Mouse (Mus musculus) stomach, embryonic 14.5 days (tissue): ENCODE results near the gene Sipa1l1. TPM values are rescaled to one million over a fixed set of nuclear protein-coding genes. Genes with fewer than 3 reads are reported as not detected.

Experiments
- ATAC-seq: fragments of 200-750 bp; cut with Nextera tagmentation; 2 replicates; pipeline ENCODE4 v1.8.0; 2017; ENCODE audit warnings: low read depth, moderate TSS enrichment; ENCODE audit not compliant: insufficient number of reproducible peaks, insufficient read depth, low FRiP score
- H3K27ac ChIP-seq: fragments of 300-500 bp; sonication (generic); 2 replicates; pipeline ENCODE4 v1.5.1; 2014; ENCODE audit warnings: mild to moderate bottlenecking, low read length, moderate library complexity, mixed read lengths
- H3K27me3 ChIP-seq: fragments of 300-500 bp; sonication (generic); 2 replicates; pipeline ENCODE4 v1.6.1; 2014; ENCODE audit warnings: low read length, control low read depth, mixed read lengths; ENCODE audit not compliant: control insufficient read depth, insufficient read depth
- H3K36me3 ChIP-seq: fragments of 300-500 bp; sonication (generic); 2 replicates; pipeline ENCODE4 v1.6.1; 2014; ENCODE audit warnings: mild to moderate bottlenecking, control low read depth, low read length, moderate library complexity, mixed read lengths; ENCODE audit not compliant: control insufficient read depth, insufficient read depth
- H3K4me1 ChIP-seq: fragments of 300-500 bp; sonication (generic); 2 replicates; pipeline ENCODE4 v1.6.1; 2014; ENCODE audit warnings: low read length, control low read depth, mixed read lengths; ENCODE audit not compliant: control insufficient read depth, insufficient read depth
- H3K4me2 ChIP-seq: fragments of 300-500 bp; sonication (generic); replicated peaks from 2 replicates; pipeline ENCODE4 v1.6.1; 2014; ENCODE audit warnings: low read depth, low read length, control low read depth
- H3K4me3 ChIP-seq: fragments of 300-500 bp; sonication (generic); 2 replicates; pipeline ENCODE4 v1.5.1; 2014; ENCODE audit warnings: low read depth, low read length, control low read depth
- H3K9ac ChIP-seq: fragments of 300-500 bp; sonication (generic); replicated peaks from 2 replicates; pipeline ENCODE4 v1.6.1; 2014; ENCODE audit warnings: low read depth, mild to moderate bottlenecking, control low read depth, low read length, moderate library complexity, mixed read lengths
- H3K9me3 ChIP-seq: fragments of 300-500 bp; sonication (generic); 2 replicates; pipeline ENCODE4 v1.6.1; 2016; ENCODE audit warnings: low read depth, low read length, control low read depth; ENCODE audit not compliant: control insufficient read depth
- WGBS: fragments of 180-500 bp; shearing (Covaris S2); extraction: QIAGEN DNeasy Blood & Tissue Kit; methylation state at CpG from one replicate; pipeline ENCODE4 v1.1.7; 2014; 5-methylcytosine and 5-hydroxymethylcytosine counted together
- polyA plus RNA-seq: library from polyadenylated mRNA; unstranded; fragments of >200 nt; fragmentation: Nextera tagmentation; extraction: Ambion mirVana; gene quantifications from 2 replicates; pipeline ENCODE4 v1.2.1, GENCODE M21; 2014

Gene Sipa1l1
- polyA plus RNA-seq, 1 experiment from 2014 or later: 44.0 TPM

DNA sequence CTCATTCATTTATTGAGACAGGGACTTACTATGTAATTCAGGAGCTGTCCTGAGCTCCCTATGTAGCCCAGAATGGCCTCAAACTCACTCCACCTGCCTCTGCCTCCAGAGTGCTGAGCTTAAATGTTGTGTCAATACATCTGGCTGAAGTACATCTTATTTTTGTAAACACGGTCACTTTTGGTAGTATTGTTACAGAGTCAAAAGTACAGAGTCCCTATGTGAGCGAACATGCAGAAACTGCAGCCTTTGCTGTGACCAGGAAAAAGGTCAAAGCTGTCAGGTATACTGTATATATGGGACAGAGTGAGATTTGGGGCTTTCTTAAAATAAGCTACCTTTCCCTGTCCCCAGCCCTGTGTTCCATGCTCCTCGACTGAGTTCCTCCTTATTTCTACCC lies 17.6 kb downstream of the Sipa1l1 start:
- Histone ChIP-seq H3K27me3 (no peaks in the 10 kb centered on the region), H3K9ac (no peak overlapping the region), H3K4me1 (peaks cover 39% of the 10 kb centered on the region), H3K9me3 (no peaks in the 10 kb centered on the region), H3K27ac (no peak overlapping the region), H3K4me2 (no peak overlapping the region), H3K4me3 (no peak overlapping the region), H3K36me3 (no peaks in the 10 kb centered on the region)
- WGBS: 68% methylated on average over 3 of the region's 3 CpGs
- no peak for ATAC-seq

DNA sequence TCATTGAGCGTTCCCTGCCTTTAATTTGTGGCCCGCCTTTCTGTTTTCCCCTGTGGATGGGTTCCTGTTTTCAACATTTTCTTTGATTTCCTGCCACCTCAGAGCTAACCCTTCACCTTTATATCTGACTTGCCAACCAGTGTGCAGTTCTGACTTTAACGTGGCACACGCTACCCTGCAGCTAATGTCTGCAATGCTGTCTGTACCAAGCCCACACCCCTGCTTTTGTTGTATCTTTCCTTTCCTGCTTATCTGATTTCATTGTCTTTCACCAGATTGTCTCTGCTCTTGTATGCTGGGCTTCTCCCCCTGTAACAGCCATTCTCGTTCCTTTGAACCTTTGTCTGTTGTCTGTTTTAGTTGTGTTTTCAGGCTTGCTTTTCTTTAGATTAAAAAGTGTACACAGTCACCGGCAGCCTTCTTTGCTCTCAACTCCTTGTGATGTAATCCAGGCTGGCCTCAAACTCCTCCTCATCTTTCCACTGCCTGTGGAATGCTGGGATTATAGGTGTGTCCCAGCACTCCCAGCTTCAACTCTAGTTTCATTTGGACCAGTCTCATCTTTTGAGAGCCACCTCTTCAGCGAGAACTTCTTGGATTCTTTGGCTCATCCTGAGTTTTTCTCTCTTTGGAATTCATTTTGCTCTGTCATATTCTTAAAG lies 18.2 kb downstream of the Sipa1l1 start:
- H3K4me1 ChIP-seq: peaks cover 45% of the 10 kb centered on the region
- WGBS: 57% methylated on average over 7 of the region's 7 CpGs
- ATAC-seq: no peak

DNA sequence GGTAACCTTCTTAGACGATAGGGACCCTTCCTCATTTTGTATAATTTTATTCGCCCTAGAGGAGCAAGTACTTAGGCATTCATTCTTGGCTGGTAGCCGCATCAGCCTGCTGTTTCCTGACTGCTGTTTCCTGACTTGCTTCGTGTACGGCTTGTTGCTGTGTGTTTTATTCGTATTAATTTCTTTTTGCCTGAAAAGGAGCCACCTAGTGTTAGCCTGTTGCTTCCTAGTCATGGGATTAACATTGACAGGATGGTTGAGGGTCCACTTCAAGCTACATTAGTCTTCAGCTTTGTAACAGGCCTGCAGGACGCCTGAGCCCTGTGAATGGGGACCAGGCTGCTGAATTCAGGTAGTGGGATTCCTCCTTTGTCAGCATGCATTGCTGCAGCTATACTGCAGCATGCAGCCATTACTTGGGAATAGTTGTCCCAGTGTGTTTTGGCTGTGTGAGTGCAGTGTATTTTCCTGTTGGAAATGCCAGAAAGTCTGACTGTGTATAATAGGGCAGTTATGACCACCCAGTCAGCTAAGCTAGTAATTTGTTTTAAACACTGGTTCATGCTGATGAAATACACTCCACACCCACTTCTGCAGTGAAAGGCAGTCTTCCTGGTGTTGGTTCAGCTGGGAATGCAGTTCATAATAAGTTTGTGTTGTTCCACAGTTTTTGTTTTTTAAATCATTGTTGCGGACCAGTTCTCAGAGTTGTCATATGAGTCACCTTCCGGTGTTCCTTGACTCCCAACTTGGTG lies 19.4 kb downstream of the Sipa1l1 start:
- Histone ChIP-seq H3K9me3 (no peaks in the 10 kb centered on the region), H3K9ac (no peak overlapping the region), H3K36me3 (no peaks in the 10 kb centered on the region), H3K27ac (peak overlapping the region; percentile 64; the same call in 1 of the 2 replicates), H3K27me3 (no peaks in the 10 kb centered on the region), H3K4me3 (no peak overlapping the region), H3K4me2 (no peak overlapping the region), H3K4me1 (peaks cover 50% of the 10 kb centered on the region)
- 48% methylated on average over 9 of the region's 9 CpGs for WGBS
- no peak; the same call in 1 of the 2 replicates for ATAC-seq

More for the DNA sequence above, 18.2 kb downstream of the Sipa1l1 start:
- no peak overlapping the region for H3K4me2 ChIP-seq
- peak overlapping the region; percentile 58; the same call in 1 of the 2 replicates for H3K27ac ChIP-seq
- no peak overlapping the region for H3K4me3 ChIP-seq
- no peaks in the 10 kb centered on the region for H3K9me3 ChIP-seq
- H3K9ac ChIP-seq: no peak overlapping the region
- no peaks in the 10 kb centered on the region for H3K27me3 ChIP-seq
- no peaks in the 10 kb centered on the region for H3K36me3 ChIP-seq

DNA sequence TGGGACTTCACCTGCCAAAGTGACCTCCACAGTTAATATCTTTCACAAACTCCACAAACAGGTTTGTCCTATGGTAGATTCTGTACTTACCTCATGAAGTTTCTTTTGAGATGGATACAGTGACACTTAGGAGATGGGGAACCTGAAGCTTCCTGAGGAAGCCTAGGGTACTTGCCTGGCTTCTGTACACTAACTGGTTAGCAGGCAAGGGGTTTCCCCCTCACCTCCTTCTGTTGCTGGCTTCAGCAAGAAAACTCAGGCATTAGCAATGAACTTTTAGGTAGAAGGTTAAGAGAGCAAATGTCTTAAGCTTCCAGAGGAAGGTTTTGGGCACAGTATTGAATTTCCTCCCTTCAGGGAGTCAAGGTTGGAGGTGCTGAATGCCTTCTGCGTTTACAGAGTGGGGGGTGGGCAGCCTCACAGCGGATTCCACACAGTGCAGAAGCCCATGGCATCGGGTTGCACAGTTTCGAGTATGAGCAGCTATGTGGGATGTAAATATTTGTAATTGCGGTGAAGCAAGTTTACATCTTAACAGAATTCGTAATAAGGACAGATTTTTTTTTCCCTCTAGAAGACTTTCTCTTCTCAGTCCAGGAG lies 20.1 kb downstream of the Sipa1l1 start:
- Histone ChIP-seq H3K36me3 (no peaks in the 10 kb centered on the region), H3K4me2 (peak overlapping the region; percentile 10), H3K9ac (no peak overlapping the region), H3K4me1 (peaks cover 50% of the 10 kb centered on the region), H3K9me3 (no peaks in the 10 kb centered on the region), H3K27me3 (no peaks in the 10 kb centered on the region), H3K27ac (peak overlapping the region; percentile 56), H3K4me3 (no peak overlapping the region)
- WGBS: 9% methylated on average over 6 of the region's 6 CpGs
- ATAC-seq: no peak

DNA sequence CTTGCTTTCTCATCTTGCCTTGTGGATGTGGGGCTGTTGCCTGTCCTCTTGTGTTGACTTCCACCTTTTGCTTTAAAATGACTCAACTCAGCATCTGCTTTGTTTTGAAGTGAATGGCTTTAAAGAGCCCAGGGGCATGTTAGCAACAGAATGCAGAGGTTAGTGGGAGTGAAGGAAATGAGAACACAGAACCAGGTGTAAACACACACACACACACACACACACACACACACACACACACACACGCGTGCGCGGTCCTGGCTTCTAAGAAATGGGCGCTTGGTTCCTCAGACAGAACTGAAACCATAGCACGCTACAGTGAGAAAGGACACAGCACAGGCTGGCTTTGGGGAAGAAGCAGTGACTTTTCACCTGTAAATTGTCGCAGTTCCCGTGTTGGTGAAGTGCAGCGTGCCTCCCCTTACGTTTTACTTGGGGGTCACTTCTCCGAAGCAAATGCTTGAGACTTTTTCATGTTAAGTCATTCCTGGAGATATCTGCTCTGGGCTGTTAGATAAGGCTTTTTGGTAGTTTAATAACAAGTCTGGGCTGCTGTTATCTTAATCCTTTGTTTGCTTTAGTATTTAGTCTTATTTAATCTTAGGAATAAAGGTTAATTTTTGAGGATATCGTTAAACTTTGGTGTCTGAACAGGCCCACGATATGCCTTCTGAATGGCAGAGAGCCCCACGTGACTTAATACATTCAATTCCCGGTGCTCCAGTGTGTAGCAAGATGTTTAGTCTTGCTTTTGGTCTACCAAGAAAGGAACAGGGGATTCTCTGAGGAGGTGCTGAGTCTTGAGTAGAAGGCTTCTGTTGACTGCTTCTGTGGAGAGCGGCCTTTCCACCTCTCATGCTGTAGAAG lies 20.8 kb downstream of the Sipa1l1 start:
- no peak overlapping the region for H3K4me3 ChIP-seq
- H3K27ac ChIP-seq: peak overlapping the region; percentile 56
- peaks cover 50% of the 10 kb centered on the region for H3K4me1 ChIP-seq
- no peak overlapping the region for H3K9ac ChIP-seq
- H3K36me3 ChIP-seq: no peaks in the 10 kb centered on the region
- H3K27me3 ChIP-seq: no peaks in the 10 kb centered on the region
- 51% methylated on average over 16 of the region's 16 CpGs for WGBS
- H3K4me2 ChIP-seq: 0 out of 2 replicates have a peak overlapping the region, but pooled peaks have one; percentile 10
- no peaks in the 10 kb centered on the region for H3K9me3 ChIP-seq
- ATAC-seq: peak; percentile 26; the same call in 1 of the 2 replicates

DNA sequence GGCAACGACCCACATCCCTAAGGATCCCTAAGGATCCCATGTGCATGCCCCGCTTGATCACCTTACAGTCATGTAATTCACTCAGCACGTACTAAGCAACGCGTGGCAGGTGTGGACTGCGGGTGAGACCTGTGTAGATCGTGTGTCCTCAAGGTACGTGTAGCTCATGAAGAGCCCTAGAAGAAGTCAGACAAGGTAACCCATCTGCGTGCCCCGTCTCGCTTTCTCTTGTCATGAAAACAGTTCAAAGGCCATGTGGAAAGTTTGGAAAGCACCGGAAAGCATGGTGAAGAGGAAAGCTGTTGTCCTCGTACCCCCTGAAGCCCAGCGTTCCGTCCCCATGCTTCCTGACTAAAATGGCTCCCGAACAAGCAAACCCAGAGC lies 21.5 kb downstream of the Sipa1l1 start:
- ATAC-seq: no peak
- Histone ChIP-seq H3K9ac (no peak overlapping the region), H3K36me3 (no peaks in the 10 kb centered on the region), H3K4me2 (0 out of 2 replicates have a peak overlapping the region, but pooled peaks have one; percentile 7), H3K27ac (no peak overlapping the region; the same call in 1 of the 2 replicates), H3K9me3 (no peaks in the 10 kb centered on the region), H3K4me3 (no peak overlapping the region), H3K4me1 (peaks cover 50% of the 10 kb centered on the region), H3K27me3 (no peaks in the 10 kb centered on the region)
- WGBS: 92% methylated on average over 16 of the region's 16 CpGs

DNA sequence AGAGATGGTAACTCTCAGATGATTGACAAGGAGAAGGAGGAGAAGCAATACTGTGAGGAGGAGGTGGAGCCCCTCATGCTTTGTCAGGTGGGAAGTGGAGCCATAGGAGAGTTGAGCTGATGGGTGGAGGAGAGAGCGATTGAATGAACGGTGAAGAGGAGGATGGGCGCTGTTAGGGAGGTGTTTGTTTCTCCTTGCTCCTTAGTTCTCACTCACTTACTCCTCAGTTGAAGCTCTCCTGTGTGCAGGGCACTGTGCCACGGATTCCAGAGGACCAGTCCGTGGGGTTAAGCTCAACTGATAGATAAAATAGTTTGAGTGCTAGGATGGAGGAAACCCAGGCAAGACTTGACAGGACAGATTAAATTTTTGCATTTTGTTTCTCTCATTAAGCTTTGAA lies 22.6 kb downstream of the Sipa1l1 start:
- 71% methylated on average over 5 of the region's 5 CpGs for WGBS
- H3K36me3 ChIP-seq: no peaks in the 10 kb centered on the region
- no peak overlapping the region for H3K4me2 ChIP-seq
- H3K4me3 ChIP-seq: no peak overlapping the region
- no peak overlapping the region for H3K9ac ChIP-seq
- H3K4me1 ChIP-seq: peaks cover 51% of the 10 kb centered on the region
- H3K27me3 ChIP-seq: no peaks in the 10 kb centered on the region
- no peaks in the 10 kb centered on the region for H3K9me3 ChIP-seq
- no peak for ATAC-seq
- no peak overlapping the region for H3K27ac ChIP-seq

DNA sequence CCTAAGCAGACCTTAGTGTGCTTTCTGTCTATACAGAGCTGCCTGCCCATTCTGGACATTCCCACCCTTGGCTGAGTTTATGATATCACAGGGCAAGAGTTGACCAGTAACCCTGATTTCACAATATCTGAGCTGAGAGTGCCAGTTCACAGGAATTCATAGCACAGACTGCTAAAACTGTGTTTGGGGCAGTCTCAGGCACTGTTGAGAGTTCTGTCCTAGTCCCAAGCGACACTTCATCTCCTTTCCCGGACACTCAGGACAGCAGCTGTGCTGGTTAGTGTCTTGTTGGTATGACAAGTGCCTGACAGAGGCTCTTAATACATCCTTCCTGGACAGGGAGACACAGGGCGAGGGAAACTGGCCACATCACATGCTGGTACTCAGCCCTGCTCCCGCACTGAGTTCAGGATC lies 23.5 kb downstream of the Sipa1l1 start:
- Histone ChIP-seq H3K27ac (no peak overlapping the region), H3K9ac (no peak overlapping the region), H3K9me3 (no peaks in the 10 kb centered on the region), H3K27me3 (no peaks in the 10 kb centered on the region), H3K4me3 (no peak overlapping the region), H3K4me1 (peaks cover 50% of the 10 kb centered on the region), H3K4me2 (no peak overlapping the region), H3K36me3 (no peaks in the 10 kb centered on the region)
- WGBS: 61% methylated on average over 4 of the region's 4 CpGs
- ATAC-seq: no peak
